Mouse (Mus musculus): ENCODE results near the gene Irf3.

The Irf3 gene

GRCm38 (mm10) chr7:44997231-44997939 lies at the start of gene Irf3:
Gene Irf3 (plus strand): TSS chr7:44997648.
- peak; percentile 96 for DNase-seq (ENCODE audit: low spot score)

GRCm38 (mm10) chr7:44949922-44950321 lies 47.5 kb upstream of the Irf3 start:
- no peak for DNase-seq (ENCODE audit: low spot score)

GRCm38 (mm10) chr7:44951960-44952359 lies 45.5 kb upstream of the Irf3 start:
- DNase-seq (ENCODE audit: low spot score) = peak; percentile 58

GRCm38 (mm10) chr7:44952611-44953306 lies 44.7 kb upstream of the Irf3 start:
- DNase-seq (ENCODE audit: low spot score) = peak; percentile 85

- no peak for DNase-seq (ENCODE audit: low spot score)
These were observed 43.9 kb upstream of the Irf3 start for GRCm38 (mm10) chr7:44953561-44953960.

GRCm38 (mm10) chr7:44954091-44954885 lies 43.2 kb upstream of the Irf3 start:
- DNase-seq (ENCODE audit: low spot score) = no peak

GRCm38 (mm10) chr7:44955628-44956027 lies 41.8 kb upstream of the Irf3 start:
- DNase-seq (ENCODE audit: low spot score) = no peak

- no peak for DNase-seq (ENCODE audit: low spot score)
These were observed 41.2 kb upstream of the Irf3 start for GRCm38 (mm10) chr7:44956266-44956665.

- no peak for DNase-seq (ENCODE audit: low spot score)
These were observed 40.1 kb upstream of the Irf3 start for GRCm38 (mm10) chr7:44957183-44957835.

GRCm38 (mm10) chr7:44958208-44958607 lies 39.2 kb upstream of the Irf3 start:
- no peak for DNase-seq (ENCODE audit: low spot score)

GRCm38 (mm10) chr7:44959281-44959680 lies 38.2 kb upstream of the Irf3 start:
- no peak for DNase-seq (ENCODE audit: low spot score)

GRCm38 (mm10) chr7:44959874-44960511 lies 37.5 kb upstream of the Irf3 start:
- DNase-seq (ENCODE audit: low spot score) = no peak

GRCm38 (mm10) chr7:44960512-44960910 lies 36.9 kb upstream of the Irf3 start:
- DNase-seq (ENCODE audit: low spot score) = no peak

- DNase-seq (ENCODE audit: low spot score) = no peak
These were observed 35.1 kb upstream of the Irf3 start for GRCm38 (mm10) chr7:44962337-44962736.

GRCm38 (mm10) chr7:44962831-44963230 lies 34.6 kb upstream of the Irf3 start:
- DNase-seq (ENCODE audit: low spot score) = no peak

- no peak for DNase-seq (ENCODE audit: low spot score)
These were observed 32.5 kb upstream of the Irf3 start for GRCm38 (mm10) chr7:44964990-44965389.

GRCm38 (mm10) chr7:44965975-44966374 lies 31.5 kb upstream of the Irf3 start:
- no peak for DNase-seq (ENCODE audit: low spot score)

GRCm38 (mm10) chr7:44966638-44967037 lies 30.8 kb upstream of the Irf3 start:
- DNase-seq (ENCODE audit: low spot score) = no peak

GRCm38 (mm10) chr7:44970231-44970691 lies 27.2 kb upstream of the Irf3 start:
- peak; percentile 60 for DNase-seq (ENCODE audit: low spot score)

- no peak for DNase-seq (ENCODE audit: low spot score)
These were observed 26.3 kb upstream of the Irf3 start for GRCm38 (mm10) chr7:44971142-44971541.

GRCm38 (mm10) chr7:44973415-44974130 lies 23.9 kb upstream of the Irf3 start:
- DNase-seq (ENCODE audit: low spot score) = no peak
